Mouse (Mus musculus) lung, postnatal 0 days (tissue): ENCODE results near the gene Mettl16.

Experiments
- CTCF ChIP-seq: IDR thresholded peaks from 2 replicates; pipeline ENCODE4 v1.5.1; 2016; ENCODE audit warnings: antibody characterized with exemption, mild to moderate bottlenecking
- EP300 ChIP-seq: IDR thresholded peaks from 2 replicates; pipeline ENCODE4 v1.6.1; 2016; ENCODE audit warnings: antibody characterized with exemption, mild to moderate bottlenecking, control low read depth

GRCm38 (mm10) chr11:74751352-74752066 is 19.1 kb upstream of the Mettl16 start:
- no peak for TF ChIP-seq EP300
- TF ChIP-seq CTCF: no peak
